Mouse (Mus musculus) ovary, postnatal 14 days (tissue): ENCODE measurements around the gene Mpv17.

Experiments
- DNase-seq: peaks from one replicate; pipeline ENCODE4 v3.0.0; 2022; ENCODE audit warnings: low spot score

The Mpv17 gene

GRCm38 (mm10) chr5:31183678-31184077 lies 29.6 kb upstream of the Mpv17 start:
- DNase-seq = no peak

GRCm38 (mm10) chr5:31181183-31181770 lies 27.2 kb upstream of the Mpv17 start:
- DNase-seq = no peak

- DNase-seq = peak; percentile 93
Measured at GRCm38 (mm10) chr5:31179766-31180630, 25.9 kb upstream of the Mpv17 start, which contains the start of the genes Gm29609 and Gtf3c2. Gene Gm29609, minus strand, starts transcription at chr5:31179911. Gene Gtf3c2, minus strand, starts transcription at chr5:31180144.

DNA sequence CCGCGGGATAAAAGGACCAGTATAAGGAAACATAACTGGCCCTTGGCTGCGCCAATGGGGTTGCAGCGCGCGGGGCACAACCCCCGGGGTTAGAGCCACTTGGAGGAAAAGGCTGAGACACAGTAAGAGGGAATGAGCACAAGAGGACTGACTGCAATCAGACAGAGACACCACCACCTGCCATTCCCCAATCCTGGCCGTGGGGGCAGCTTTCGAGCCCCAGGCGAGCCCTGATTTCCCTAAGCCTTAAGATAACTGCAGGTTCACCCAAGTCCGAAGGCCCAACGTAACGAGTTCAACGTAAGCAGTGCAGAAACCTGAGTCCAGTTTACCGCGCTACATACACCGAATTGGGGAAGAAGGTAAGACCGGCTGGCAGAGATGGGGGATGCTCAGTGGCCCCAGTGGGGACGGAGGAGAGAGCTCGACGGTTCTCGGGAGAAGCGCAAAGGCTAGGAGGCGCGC lies 25.3 kb upstream of the Mpv17 start:
- no peak for DNase-seq

GRCm38 (mm10) chr5:31168630-31169029 lies 14.6 kb upstream of the Mpv17 start:
- no peak for DNase-seq

DNA sequence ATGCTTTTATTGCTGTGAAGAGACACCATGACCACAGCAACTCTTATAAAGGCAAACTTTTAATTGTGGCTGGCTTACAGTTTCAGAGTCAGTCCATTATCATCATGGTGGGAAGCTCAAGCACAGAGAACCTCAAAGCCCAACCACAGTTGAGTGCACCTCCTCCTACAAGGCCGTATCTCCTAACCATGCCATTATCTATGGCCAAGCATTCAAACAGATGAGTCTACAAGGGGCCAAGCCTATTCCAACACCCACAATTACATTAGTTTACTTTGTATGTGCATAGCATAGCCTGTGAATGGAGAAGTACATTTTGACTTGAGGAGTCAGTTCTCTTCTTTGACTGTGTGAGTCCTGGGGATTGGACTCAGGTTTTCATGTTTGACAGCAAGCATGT lies 10.8 kb upstream of the Mpv17 start:
- no peak for DNase-seq

- no peak for DNase-seq
Measured at GRCm38 (mm10) chr5:31162462-31162861, 8.4 kb upstream of the Mpv17 start.

- DNase-seq = no peak
Measured at GRCm38 (mm10) chr5:31153516-31154151, 417 bp downstream of the Mpv17 start.

GRCm38 (mm10) chr5:31151746-31152145 lies 2.3 kb downstream of the Mpv17 start:
- DNase-seq = no peak

DNA sequence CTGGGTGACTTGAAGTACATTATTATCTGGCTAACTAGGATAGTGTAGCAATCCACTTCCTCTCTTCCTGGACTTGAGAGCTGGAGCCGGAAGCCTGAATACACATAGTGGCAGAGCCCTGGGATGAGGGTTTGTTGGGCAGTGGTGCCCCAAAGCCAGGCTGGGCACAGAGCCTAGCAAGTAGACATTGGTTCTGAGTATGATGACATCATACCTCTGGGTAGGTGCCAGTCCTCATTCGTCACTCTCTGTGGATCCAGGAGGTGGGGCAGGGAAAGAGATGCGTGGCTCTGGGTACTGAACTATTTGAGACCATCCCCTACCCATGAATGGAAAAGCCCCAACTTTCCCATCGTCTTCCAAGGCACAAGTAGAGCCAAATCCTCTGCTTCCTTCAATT lies 4.3 kb downstream of the Mpv17 start:
- no peak for DNase-seq

- peak; percentile 18 for DNase-seq
Measured at GRCm38 (mm10) chr5:31138968-31139425, 15.1 kb downstream of the Mpv17 start.

DNA sequence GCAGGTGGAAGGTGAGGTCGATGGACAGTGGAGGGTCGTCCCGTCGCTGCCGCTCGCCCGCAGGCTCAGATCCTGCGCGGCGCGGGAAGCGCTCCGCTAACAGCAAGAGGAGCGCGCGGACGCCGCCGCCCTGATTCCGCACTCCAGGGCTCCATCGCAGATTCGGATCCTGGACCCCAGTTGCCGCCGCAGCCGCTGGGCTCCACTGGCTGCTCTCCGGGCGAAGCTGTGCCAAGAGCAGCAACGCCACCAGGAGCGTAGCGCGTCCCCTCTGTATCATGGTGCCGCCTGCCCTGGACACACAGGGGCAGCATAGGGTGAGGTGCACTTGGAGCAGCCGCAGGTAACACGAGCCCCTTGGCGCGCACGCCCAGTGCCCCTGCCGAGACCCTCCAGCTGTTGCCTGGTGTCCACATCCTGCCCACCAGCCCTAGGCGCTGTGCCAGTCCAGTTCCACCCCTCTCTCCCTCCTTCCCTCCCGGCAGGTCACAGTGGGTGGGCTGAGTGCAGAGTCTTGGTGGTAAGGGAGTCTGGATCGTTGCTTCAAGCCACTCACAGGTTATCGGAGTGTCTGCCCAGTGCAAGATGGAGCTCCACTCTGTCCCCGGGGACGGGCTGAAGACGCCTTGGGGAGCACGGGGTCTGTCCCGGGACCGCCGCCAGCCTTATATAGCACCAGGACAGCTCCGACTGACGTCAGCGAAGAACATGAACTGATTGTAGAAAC lies 15.6 kb downstream of the Mpv17 start, which contains the start of gene Ucn:
Ucn (minus strand) TSS at position 589 of the 727 bp plus-strand sequence.
- no peak for DNase-seq

DNA sequence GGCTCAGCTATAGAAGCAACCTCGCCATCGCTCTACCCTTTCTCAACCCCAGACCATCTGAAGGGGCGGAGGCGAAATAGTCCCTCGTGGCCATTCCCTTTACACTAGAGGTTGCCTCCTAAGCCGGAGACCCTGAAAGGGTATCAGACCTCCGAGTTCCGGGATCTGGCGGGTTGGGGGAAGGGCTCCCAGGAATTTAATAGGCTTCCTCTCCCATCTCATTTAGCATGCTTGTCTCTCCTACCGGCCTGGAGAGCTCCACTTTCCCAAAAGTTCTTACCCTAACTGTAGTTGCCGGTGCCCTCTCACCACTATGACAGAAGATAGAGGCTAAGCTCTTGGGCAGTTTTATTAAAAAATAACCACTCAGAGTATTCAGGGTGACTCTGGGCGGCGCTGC lies 16.4 kb downstream of the Mpv17 start:
- DNase-seq = no peak

DNA sequence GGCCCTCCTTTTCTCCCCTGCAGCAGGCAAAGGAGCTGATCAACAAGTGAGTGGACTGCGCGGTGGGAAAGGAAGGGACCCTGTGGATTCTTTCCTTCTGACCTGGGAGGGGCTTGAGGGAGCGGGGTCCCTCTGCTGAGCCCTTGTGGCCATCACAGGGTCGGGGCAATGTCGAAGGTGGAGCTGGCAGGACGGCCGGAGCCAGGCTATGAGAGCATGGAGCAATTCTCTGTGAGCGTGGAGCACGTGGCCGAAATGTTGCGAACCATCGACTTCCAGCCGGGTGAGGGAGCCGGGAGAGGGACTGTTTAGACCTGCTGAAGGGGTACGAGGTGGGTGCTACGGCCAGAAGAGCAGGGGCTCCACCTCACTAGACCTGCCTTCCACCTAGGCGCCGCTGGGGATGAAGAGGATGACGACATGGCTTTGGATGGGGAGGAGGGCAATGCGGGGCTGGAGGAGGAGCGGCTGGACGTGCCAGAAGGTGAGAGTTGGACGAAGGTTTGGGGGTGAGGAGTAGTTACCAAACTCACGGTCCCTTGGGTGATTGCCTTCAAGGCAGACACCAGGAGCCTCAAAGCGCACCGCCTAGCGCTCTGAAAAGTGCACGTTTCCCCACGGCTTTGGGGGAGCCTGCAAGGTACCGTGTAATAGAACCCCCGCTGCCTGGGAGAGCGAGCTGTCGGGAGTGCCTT lies 17.2 kb downstream of the Mpv17 start:
- no peak for DNase-seq

DNA sequence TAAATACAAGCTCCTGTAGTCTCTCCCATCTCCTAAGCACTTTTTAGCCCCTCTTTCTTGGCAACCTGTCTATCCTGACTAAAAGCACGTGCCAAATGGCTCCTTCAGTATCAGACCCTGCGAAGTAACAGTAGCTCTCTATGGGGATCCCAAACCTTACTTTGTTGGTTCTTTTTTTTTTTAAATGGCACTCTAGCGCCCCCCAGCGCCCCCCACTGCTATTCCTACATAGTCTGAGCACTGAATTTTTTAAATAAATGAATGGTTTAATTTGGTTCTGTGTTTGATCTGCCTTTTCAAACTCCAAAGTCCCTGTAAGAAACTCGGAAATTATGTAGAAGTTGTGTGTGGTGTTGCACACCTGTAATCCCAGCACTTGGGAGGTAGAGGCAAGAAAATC lies 28.0 kb downstream of the Mpv17 start:
- no peak for DNase-seq

DNA sequence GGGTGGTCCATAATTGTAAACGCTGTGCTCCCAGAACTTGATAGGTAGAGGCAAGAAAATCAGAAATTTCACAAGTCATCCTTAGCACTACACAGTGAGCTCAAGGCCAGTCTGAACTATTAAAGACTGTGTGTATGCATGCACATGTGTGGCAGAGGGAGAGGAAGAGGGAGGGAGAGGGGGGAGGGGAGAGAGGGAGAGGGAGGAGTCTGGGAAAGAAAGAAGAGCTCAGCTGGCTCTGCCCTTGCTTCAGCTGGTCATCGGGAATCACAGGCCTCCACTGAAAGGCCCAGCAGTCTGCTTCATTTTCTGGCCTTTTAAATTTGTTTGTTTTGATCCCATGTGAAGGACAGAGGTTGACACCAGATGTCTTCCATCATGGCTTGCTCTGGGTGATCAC lies 30.6 kb downstream of the Mpv17 start:
- no peak for DNase-seq

- DNase-seq = no peak
Measured at GRCm38 (mm10) chr5:31121111-31121510, 32.9 kb downstream of the Mpv17 start.

GRCm38 (mm10) chr5:31116912-31117311 lies 37.1 kb downstream of the Mpv17 start:
- no peak for DNase-seq

- no peak for DNase-seq
Measured at GRCm38 (mm10) chr5:31116354-31116753, 37.7 kb downstream of the Mpv17 start, which contains the start of gene Trim54. Gene Trim54, plus strand, starts transcription at chr5:31116712.

DNA sequence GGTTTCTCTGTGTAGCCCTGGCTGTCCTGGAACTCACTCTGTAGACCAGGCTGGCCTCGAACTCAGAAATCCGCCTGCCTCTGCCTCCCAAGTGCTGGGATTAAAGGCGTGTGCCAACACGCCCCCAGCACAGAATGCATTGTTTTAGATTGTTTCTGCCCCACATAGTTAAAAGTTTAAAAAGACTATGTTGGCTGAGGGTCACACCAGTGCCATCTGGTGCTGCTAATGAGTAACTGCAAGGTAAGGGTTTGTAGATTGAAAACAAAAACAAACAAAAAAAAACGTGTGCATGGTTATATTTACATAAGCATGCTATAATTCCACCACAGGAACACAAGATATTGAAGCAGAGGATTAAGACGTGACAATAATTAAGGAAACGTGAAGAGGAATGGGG lies 43.3 kb downstream of the Mpv17 start:
- DNase-seq = no peak

GRCm38 (mm10) chr5:31108000-31108490 lies 46.0 kb downstream of the Mpv17 start, which contains the start of gene Slc30a3:
Gene Slc30a3, minus strand, starts transcription at chr5:31108237.
- DNase-seq = no peak
